Mouse (Mus musculus) neural tube, embryonic 11.5 days (tissue): Measurements from ENCODE around the gene Gm281. TPM values are rescaled to one million over a fixed set of nuclear protein-coding genes. Genes with fewer than 3 reads are reported as not detected.

Experiments
- ATAC-seq: fragments of 200-750 bp; cut with Nextera tagmentation; 2 replicates; pipeline ENCODE4 v1.8.0; 2017; ENCODE audit warnings: moderate number of reproducible peaks, mild to moderate bottlenecking, moderate TSS enrichment, moderate library complexity; ENCODE audit not compliant: insufficient read depth, low FRiP score, low TSS enrichment
- DNase-seq: peaks from one replicate; pipeline ENCODE4 v3.0.0-alpha.2; 2015; ENCODE audit warnings: low spot score
- H3K27ac ChIP-seq: fragments of 300-500 bp; sonication (generic); 2 replicates; pipeline ENCODE4 v1.5.1; 2014; ENCODE audit warnings: low read depth, mild to moderate bottlenecking, low read length
- H3K27me3 ChIP-seq: fragments of 300-500 bp; sonication (generic); 2 replicates; pipeline ENCODE4 v1.6.1; 2014; ENCODE audit warnings: mild to moderate bottlenecking, low read length, mixed read lengths; ENCODE audit not compliant: control insufficient read depth, insufficient read depth
- H3K36me3 ChIP-seq: fragments of 300-500 bp; sonication (generic); 2 replicates; pipeline ENCODE4 v1.6.1; 2014; ENCODE audit warnings: mild to moderate bottlenecking, low read length, moderate library complexity, mixed read lengths; ENCODE audit not compliant: control insufficient read depth, insufficient read depth
- H3K4me1 ChIP-seq: fragments of 300-500 bp; sonication (generic); 2 replicates; pipeline ENCODE4 v1.6.1; 2014; ENCODE audit warnings: low read length, mixed read lengths; ENCODE audit not compliant: control insufficient read depth, insufficient read depth
- H3K4me2 ChIP-seq: fragments of 300-500 bp; sonication (generic); 2 replicates; pipeline ENCODE4 v1.6.1; 2014; ENCODE audit warnings: low read depth, mild to moderate bottlenecking, moderate library complexity
- H3K4me3 ChIP-seq: fragments of 300-500 bp; sonication (generic); 2 replicates; pipeline ENCODE4 v1.5.1; 2014; ENCODE audit warnings: low read depth, low read length
- H3K9ac ChIP-seq: fragments of 300-500 bp; sonication (generic); 2 replicates; pipeline ENCODE4 v1.6.1; 2014; ENCODE audit warnings: mild to moderate bottlenecking, low read length
- H3K9me3 ChIP-seq: fragments of 300-500 bp; sonication (generic); 2 replicates; pipeline ENCODE4 v1.6.1; 2016; ENCODE audit warnings: low read length; ENCODE audit not compliant: control insufficient read depth
- WGBS: fragments of 180-500 bp; shearing (Covaris S2); extraction: QIAGEN DNeasy Blood & Tissue Kit; methylation state at CpG from one replicate; pipeline ENCODE4 v1.1.7; 2014; 5-methylcytosine and 5-hydroxymethylcytosine counted together
- polyA plus RNA-seq: library from polyadenylated mRNA; unstranded; fragments of >200 nt; fragmentation: Nextera tagmentation; extraction: Ambion mirVana; gene quantifications from 2 replicates; pipeline ENCODE4 v1.2.1, GENCODE M21; 2014

The Gm281 gene
- polyA plus RNA-seq, 1 experiment from 2014 or later: not detected

DNA sequence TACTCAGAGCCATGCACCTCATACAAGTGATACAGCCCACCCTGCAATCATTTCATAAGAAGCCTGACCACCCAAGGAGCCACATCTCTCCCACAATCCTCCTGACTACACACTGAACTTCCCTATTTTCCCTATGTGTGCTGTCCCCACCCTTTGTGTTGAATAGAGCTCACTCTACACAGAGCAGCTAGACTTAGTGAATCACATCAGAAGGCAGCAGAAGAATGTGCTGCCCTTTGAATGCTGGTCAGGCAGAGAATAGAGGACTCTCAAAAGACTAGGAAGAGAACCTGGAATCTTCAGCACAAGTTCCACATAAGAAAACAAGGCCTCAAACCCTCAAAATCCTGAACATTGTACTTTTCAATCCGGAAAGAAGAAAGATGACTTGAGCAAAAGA, 7.8 kb downstream of the Gm281 start:
- Histone ChIP-seq H3K27me3 (no peaks in the 10 kb centered on the region), H3K4me3 (no peak overlapping the region), H3K4me1 (no peaks in the 10 kb centered on the region)

DNA sequence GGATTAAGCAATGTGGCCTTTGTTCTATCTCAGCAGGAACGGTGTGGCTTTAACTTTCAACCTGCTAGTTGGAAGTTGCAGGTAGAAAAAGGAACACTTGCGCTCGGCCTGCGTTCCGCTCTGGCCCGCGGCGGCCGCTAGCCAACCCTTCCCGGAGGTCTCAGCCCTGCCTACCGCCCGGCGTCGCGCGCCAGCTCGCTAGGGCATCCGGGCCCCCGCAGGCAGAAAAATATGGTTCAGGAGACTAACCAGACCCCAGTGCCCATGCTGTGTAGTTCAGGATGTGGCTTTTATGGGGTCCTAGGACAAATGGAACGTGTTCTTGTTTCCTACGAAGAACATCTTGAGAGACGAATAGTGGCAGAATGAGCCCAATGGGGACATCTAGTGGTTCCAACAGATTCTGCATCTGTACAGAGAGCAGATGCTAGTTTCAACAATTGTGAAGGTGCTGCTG, 12.6 kb downstream of the Gm281 start:
- H3K9ac ChIP-seq: peak overlapping the region; percentile 66
- no peaks in the 10 kb centered on the region for H3K4me1 ChIP-seq
- H3K4me3 ChIP-seq: peak overlapping the region; percentile 49
- WGBS: under 1% methylated on average over 22 of the region's 22 CpGs
- H3K27ac ChIP-seq: no peak overlapping the region
- peak; percentile 73 for DNase-seq
- no peaks in the 10 kb centered on the region for H3K27me3 ChIP-seq
- H3K36me3 ChIP-seq: no peaks in the 10 kb centered on the region
- no peaks in the 10 kb centered on the region for H3K9me3 ChIP-seq
- peak; percentile 77 for ATAC-seq
- H3K4me2 ChIP-seq: peak overlapping the region; percentile 76

More for the DNA sequence above, 7.8 kb downstream of the Gm281 start:
- WGBS: 94% methylated on average over 1 of the region's 1 CpGs
- no peak overlapping the region for H3K9ac ChIP-seq
- ATAC-seq: no peak
- H3K27ac ChIP-seq: no peak overlapping the region
- no peak overlapping the region for H3K4me2 ChIP-seq
- no peaks in the 10 kb centered on the region for H3K36me3 ChIP-seq
- H3K9me3 ChIP-seq: no peaks in the 10 kb centered on the region
- no peak for DNase-seq

DNA sequence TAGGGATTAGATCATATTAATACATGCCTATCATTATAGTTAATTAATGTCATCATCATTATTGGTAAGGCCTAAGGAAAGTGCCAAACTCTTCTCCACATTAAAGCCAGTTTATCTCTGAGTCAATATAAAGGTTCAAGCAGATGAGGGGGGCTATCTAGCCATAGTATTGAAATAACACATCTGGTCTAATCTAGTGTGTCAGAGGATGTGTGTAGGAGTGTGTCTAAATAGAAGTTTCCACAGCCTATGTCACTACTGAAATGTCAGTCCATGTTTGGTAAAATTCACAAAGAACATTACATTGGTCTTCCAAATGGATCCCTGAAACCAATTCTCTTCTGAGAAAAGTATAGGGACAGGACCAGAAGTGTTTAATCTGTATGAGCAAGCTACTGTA, 19.1 kb downstream of the Gm281 start:
- no peak overlapping the region for H3K4me2 ChIP-seq
- no peaks in the 10 kb centered on the region for H3K9me3 ChIP-seq
- H3K27me3 ChIP-seq: no peaks in the 10 kb centered on the region
- no peak overlapping the region for H3K27ac ChIP-seq
- H3K9ac ChIP-seq: no peak overlapping the region
- no peak overlapping the region for H3K4me3 ChIP-seq
- DNase-seq (no peak), ATAC-seq (no peak)
- H3K4me1 ChIP-seq: no peaks in the 10 kb centered on the region
- H3K36me3 ChIP-seq: no peaks in the 10 kb centered on the region

DNA sequence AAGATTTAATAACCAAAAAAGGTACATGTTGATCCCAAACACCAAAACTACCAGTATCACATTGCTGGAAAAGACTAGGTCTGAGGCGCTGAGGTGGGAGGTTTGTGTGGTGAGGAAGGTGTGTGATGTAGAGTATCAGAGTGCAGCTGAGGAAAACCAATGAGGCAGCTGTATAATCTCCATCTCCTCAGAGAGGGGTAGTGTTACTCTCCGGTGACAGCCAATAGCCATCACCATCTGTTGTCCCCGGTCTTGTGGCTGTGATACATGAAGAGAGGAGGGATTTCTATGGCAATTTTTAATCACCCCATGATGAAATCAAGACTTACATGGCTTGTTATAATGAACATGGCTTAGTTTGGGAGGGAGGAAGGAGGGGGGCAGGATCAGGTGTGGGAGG, 20.5 kb downstream of the Gm281 start:
- H3K9ac ChIP-seq: no peak overlapping the region
- no peaks in the 10 kb centered on the region for H3K9me3 ChIP-seq
- H3K4me3 ChIP-seq: no peak overlapping the region
- ATAC-seq: no peak
- no peaks in the 10 kb centered on the region for H3K4me1 ChIP-seq
- no peak overlapping the region for H3K27ac ChIP-seq
- H3K4me2 ChIP-seq: no peak overlapping the region
- WGBS: 75% methylated on average over 3 of the region's 3 CpGs
- DNase-seq: no peak
- H3K27me3 ChIP-seq: no peaks in the 10 kb centered on the region
- H3K36me3 ChIP-seq: no peaks in the 10 kb centered on the region

DNA sequence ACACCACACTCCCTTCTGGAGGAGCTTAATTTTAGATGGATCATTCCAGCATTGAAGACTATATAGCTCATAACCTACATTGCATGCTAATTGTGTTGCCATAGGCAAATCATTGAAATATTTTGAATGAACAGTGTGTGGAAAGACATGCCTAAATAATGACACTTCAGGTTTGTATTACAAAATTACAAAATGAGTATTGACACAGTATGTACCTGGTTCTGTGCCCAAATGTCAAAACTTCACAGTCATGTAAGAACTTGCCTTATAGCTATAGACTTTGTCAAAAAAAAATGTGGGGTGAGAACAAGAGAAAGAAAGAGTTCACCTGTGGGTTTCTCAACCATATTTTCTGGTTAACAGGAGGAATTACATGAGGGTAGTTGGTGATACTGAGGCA, 52.9 kb downstream of the Gm281 start:
- no peaks in the 10 kb centered on the region for H3K36me3 ChIP-seq
- no peak overlapping the region for H3K27ac ChIP-seq
- H3K27me3 ChIP-seq: no peaks in the 10 kb centered on the region
- ATAC-seq (no peak), DNase-seq (no peak)
- H3K4me3 ChIP-seq: no peak overlapping the region
- H3K9ac ChIP-seq: no peak overlapping the region
- no peaks in the 10 kb centered on the region for H3K9me3 ChIP-seq
- no peak overlapping the region for H3K4me2 ChIP-seq
- H3K4me1 ChIP-seq: no peaks in the 10 kb centered on the region

DNA sequence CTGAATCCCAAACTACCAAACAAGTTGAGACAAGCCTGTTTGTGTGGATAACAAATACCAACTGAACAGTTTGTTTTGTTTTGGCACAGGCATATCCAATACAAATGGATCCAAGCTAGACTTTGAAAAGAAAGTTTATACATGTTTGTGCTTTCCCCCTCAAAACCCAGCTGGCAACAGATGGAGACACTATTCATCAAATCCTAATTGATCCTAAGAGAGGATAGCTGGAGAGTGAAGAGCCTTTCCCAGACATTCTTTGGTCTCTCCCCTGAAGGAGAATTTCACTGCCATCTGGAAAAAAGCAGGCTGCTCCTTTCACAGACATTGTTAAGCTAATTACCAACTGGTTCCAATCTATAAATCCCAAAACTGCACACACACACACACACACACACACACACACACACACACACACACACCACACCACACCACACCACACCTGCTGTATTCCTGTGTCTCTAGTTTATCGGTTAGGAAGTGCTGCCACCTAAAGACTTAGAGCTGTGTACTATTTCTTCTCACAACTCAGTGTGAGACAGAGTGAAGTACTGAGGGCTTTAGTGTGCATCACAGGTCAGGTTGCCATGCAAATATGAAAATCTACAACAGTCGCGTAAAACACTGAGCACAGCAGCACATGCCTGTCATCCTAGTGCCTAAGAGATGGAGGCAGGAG, 101.3 kb downstream of the Gm281 start:
- WGBS: 79% methylated on average over 3 of the region's 3 CpGs
- ATAC-seq: 0 out of 2 replicates have a peak, but pooled peaks have one; percentile 13

DNA sequence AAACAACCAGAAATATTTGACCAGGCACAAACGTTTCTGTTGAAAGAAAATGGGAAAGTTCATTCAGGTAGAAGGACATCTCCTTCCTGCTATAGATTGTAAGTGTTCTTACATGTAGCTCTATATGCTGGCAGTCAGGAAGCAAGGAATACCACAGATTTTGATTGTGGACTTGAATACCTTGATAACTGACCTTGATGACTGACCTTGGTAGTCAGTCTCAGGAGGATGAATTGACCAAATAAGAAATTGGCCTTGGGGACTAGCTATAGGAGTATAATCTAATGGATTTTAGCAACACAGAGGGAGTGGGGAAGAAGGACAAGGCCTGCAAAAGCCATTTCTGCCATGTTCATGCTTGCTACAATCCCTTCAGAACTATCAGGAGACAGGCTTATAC, 123.8 kb downstream of the Gm281 start:
- Histone ChIP-seq H3K27ac (no peak overlapping the region), H3K9me3 (no peaks in the 10 kb centered on the region), H3K9ac (no peak overlapping the region), H3K36me3 (no peaks in the 10 kb centered on the region), H3K4me3 (no peak overlapping the region), H3K4me2 (no peak overlapping the region), H3K27me3 (no peaks in the 10 kb centered on the region), H3K4me1 (no peaks in the 10 kb centered on the region)
- ATAC-seq: no peak
- DNase-seq: no peak
- 52% methylated on average over 1 of the region's 1 CpGs for WGBS

More for the DNA sequence above, 101.3 kb downstream of the Gm281 start:
- Histone ChIP-seq H3K27me3 (no peaks in the 10 kb centered on the region), H3K9me3 (no peaks in the 10 kb centered on the region), H3K27ac (no peak overlapping the region), H3K4me1 (no peaks in the 10 kb centered on the region), H3K4me2 (no peak overlapping the region), H3K36me3 (no peaks in the 10 kb centered on the region), H3K9ac (no peak overlapping the region), H3K4me3 (no peak overlapping the region)
- DNase-seq: no peak

DNA sequence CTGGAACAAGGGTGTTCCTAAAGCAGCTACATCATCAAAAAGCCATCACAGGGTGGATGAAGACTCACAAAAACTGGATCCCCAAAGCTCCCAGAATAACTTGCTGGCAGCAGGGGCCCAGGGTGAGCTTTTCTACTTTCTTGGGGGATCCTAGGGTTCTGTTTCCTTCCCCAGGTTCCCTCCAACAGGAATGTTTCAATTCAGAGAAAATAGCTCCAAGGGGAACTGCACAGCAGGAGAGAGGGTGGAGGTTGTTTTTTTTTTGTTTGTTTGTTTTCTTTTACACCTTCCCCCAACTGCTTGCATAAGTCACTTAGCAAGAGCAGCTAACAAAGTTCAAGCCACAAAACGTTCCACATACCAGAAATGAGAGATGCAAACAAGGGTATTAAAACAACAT, 124.3 kb downstream of the Gm281 start:
- Histone ChIP-seq H3K9ac (no peak overlapping the region), H3K4me3 (no peak overlapping the region), H3K27ac (no peak overlapping the region), H3K4me1 (no peaks in the 10 kb centered on the region), H3K4me2 (no peak overlapping the region), H3K9me3 (no peaks in the 10 kb centered on the region), H3K27me3 (no peaks in the 10 kb centered on the region), H3K36me3 (no peaks in the 10 kb centered on the region)
- WGBS: 20% methylated on average over 1 of the region's 1 CpGs
- ATAC-seq: no peak
- DNase-seq: no peak

DNA sequence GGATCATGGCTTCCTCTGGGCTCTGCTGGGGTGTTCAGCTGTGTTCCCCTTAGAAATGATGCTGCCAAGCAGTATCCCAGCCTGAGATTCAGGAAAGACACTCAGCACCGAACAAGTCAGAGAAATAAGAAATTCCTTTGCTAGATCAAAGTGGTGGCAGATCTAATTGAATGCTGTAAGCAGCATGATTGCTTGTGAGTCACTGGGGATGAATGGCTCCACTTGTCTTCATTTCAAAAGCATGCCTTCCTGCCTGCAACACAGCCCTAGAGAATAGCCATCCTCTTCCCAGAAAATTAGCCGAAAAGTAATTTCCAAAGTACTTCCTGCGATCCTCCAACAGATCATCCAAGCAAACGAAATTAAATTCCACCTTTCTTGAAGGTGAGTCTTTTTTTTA, 131.3 kb downstream of the Gm281 start:
- Histone ChIP-seq H3K27ac (no peak overlapping the region), H3K9ac (no peak overlapping the region), H3K4me2 (no peak overlapping the region), H3K27me3 (no peaks in the 10 kb centered on the region), H3K9me3 (no peaks in the 10 kb centered on the region), H3K4me3 (no peak overlapping the region), H3K4me1 (no peaks in the 10 kb centered on the region), H3K36me3 (no peaks in the 10 kb centered on the region)
- no peak for ATAC-seq
- no peak for DNase-seq
- 71% methylated on average over 4 of the region's 4 CpGs for WGBS
